Mouse (Mus musculus): Measurements from ENCODE around the gene Rasgrf1. TPM values are rescaled to one million over a fixed set of nuclear protein-coding genes. Genes with fewer than 3 reads are reported as not detected.
A peak's percentile ranks its signal among the peaks of the same experiment; 100 is the strongest.
"Not testable (repeated sequence)": the region's sequence is repeated elsewhere in the genome, so short reads cannot be mapped to it uniquely, and the experiment has no call there.

The Rasgrf1 gene
- polyA plus RNA-seq, 1 experiment from 2014 or later = 0.18 TPM

DNA sequence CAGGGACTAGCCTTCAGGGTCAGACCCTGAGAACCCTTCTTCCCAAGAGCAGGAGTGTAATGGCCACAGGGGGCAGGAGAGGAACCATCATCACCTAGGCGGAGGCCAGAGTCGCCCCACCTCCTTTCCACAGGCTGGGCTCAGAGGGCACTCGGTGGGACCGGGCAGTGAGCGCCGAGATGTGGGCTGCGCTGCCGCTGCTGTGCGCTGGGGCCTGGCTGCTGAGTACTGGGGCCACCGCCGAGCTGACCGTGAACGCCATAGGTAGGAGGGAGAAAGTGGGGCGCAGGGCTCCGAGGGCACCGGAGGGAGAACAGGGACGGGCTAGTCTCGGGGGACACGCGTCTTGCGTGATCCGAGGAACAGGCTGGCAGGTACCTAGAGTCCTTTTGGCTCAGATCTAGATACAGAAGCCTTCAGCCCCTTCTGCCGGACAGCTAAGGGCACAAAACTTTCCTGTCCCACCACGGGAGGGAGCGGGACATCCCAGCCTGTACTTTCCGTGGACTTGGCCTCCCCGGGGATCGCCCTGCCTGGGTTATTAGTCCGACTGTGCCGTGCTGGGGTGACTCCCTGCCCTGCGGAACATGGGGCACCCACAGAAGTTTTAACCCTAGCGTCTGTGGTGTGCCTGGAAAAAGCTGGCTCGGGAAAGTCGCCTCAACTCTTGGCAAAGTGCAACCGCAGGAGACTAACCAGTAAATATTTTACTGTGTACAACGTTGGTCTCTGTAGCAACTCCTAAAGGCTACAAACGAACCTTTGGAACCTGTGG lies 144.8 kb downstream of the Rasgrf1 start:
- Histone ChIP-seq H3K27me3 (peaks cover 16% of the 10 kb centered on the region; the same call in 1 of the 2 replicates), H3K4me3 (replicated peaks) (peak overlapping the region; percentile 39), H3K9me3 (no peaks in the 10 kb centered on the region), H3K4me2 (peak overlapping the region; percentile 73), H3K9ac (peak overlapping the region; percentile 56), H3K4me1 (peaks cover 8% of the 10 kb centered on the region; the same call in 1 of the 2 replicates), H3K27ac (no peak overlapping the region), H3K36me3 (replicated peaks) (no peaks in the 10 kb centered on the region)
- ATAC-seq (ENCODE audit: low FRiP score) = peak; percentile 77
- WGBS = 1% methylated on average over 37 of the region's 37 CpGs

DNA sequence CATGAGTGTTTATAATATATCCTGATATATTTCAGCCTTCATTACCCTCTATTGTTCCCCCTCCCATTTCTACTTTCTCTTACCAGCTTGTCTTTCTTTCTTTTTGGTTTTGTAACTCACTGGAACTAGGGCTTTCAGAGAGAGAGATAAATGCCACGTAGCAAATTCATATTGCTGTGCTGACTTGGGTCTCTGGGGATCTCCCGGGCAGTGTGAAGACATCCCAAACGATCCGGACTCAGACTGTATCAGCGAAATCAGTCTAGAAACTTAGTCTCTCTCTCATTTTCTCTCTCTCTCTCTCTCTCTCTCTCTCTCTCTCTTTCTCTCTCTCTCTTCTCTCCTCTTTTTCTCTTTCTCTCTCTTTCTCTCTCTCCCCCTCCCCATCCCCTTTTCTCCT lies 145.7 kb downstream of the Rasgrf1 start:
- Histone ChIP-seq H3K9me3 (no peaks in the 10 kb centered on the region), H3K27ac (no peak overlapping the region), H3K4me1 (peaks cover 8% of the 10 kb centered on the region; the same call in 1 of the 2 replicates), H3K36me3 (replicated peaks) (no peaks in the 10 kb centered on the region), H3K9ac (no peak overlapping the region), H3K27me3 (peaks cover 16% of the 10 kb centered on the region; the same call in 1 of the 2 replicates), H3K4me2 (no peak overlapping the region; the same call in 1 of the 2 replicates), H3K4me3 (replicated peaks) (no peak overlapping the region)
- ATAC-seq (ENCODE audit: low FRiP score) = no peak
- WGBS = 67% methylated on average over 5 of the region's 5 CpGs

DNA sequence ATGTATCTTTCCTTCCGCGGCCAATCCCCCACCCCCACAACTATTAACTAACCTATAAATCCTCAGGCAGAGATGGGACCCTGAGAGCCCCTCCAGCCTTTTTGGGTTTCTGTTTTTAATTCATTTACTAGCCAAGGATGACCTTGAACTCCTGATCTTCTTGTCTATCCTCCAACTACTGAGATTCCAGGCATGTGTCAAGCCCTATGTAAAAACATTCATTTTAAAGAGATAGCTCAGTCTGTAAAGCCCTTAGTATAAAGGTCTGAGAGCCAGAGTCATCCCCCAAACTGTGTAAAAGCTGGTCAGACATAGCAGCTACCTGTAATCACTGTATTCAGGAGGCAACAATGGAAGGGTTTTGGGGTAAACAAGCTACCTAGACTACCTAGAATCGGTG lies 146.2 kb downstream of the Rasgrf1 start:
- peaks cover 16% of the 10 kb centered on the region; the same call in 1 of the 2 replicates for H3K27me3 ChIP-seq
- H3K27ac ChIP-seq = no peak overlapping the region
- no peak for ATAC-seq (ENCODE audit: low FRiP score)
- no peaks in the 10 kb centered on the region for H3K36me3 ChIP-seq (replicated peaks)
- no peak overlapping the region for H3K4me3 ChIP-seq (replicated peaks)
- H3K9me3 ChIP-seq = no peaks in the 10 kb centered on the region
- 84% methylated on average over 3 of the region's 3 CpGs for WGBS
- no peak overlapping the region for H3K4me2 ChIP-seq
- no peak overlapping the region for H3K9ac ChIP-seq
- H3K4me1 ChIP-seq = peaks cover 8% of the 10 kb centered on the region; the same call in 1 of the 2 replicates

DNA sequence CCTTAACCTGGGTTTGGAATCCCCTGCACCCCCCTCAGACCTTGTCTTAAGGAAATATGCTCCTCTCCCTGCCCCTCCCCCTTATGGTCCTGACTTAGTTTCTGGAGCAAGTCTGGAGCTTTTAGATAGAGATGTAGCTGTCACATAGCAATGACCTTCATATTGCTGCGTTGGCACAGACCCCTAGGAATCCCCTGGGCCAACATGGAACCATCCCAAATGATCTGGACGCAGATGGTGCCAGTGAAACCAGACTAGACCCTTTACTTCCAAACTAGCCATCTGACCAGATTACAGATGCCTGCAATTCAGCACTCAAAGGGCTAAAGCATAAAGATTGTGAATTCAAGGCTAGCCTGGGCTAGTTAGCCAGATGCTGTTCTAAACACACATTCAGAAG lies 147.0 kb downstream of the Rasgrf1 start:
- no peak for ATAC-seq (ENCODE audit: low FRiP score)
- Histone ChIP-seq H3K4me2 (no peak overlapping the region), H3K27me3 (peaks cover 16% of the 10 kb centered on the region; the same call in 1 of the 2 replicates), H3K36me3 (replicated peaks) (no peaks in the 10 kb centered on the region), H3K4me3 (replicated peaks) (no peak overlapping the region), H3K27ac (no peak overlapping the region), H3K9ac (no peak overlapping the region), H3K9me3 (no peaks in the 10 kb centered on the region), H3K4me1 (peaks cover 8% of the 10 kb centered on the region; the same call in 1 of the 2 replicates)
- WGBS = 91% methylated on average over 2 of the region's 2 CpGs

DNA sequence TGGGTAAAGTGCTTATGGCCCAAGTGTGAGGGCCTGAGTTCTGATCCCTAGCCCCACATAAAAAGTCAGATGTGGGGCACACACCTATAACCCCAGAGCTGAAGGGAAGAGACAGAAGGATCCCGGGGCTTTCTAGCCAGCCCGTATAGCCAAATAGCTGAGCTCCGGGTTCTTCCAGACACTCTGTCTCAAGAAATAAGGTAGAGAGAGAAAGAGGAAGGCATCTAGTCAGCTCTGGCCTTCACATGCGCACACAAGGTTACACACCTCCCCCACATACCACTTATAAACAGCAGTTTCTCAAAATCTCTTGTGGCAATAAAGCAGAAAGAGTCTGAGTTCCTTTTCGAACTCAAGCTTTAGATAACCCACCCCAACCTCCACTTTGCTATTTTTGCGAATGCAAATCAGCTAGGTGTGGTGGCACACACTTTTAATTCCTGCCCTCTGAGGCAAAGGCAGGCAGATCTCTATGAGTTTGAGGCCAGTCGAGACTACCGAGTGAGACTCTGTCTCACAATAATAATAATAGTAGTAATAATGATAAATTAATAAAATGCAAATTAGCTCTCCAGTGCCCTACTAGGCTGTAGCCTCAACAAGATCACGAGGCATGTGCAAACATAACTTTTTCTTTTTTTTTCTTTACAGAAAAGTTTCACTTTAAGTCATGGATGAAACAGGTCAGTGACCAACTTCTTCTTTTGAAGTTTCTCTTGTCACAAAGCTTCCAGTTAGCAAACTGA lies 150.3 kb downstream of the Rasgrf1 start:
- H3K36me3 ChIP-seq (replicated peaks) = no peaks in the 10 kb centered on the region
- no peak for ATAC-seq (ENCODE audit: low FRiP score)
- H3K27me3 ChIP-seq = peaks cover 12% of the 10 kb centered on the region; the same call in 1 of the 2 replicates
- no peak overlapping the region for H3K4me3 ChIP-seq (replicated peaks)
- no peak overlapping the region for H3K27ac ChIP-seq
- peaks cover under 1% of the 10 kb centered on the region; the same call in 1 of the 2 replicates for H3K4me1 ChIP-seq
- H3K9ac ChIP-seq = no peak overlapping the region
- WGBS = 87% methylated on average over 9 of the region's 9 CpGs
- no peaks in the 10 kb centered on the region for H3K9me3 ChIP-seq
- no peak overlapping the region for H3K4me2 ChIP-seq

DNA sequence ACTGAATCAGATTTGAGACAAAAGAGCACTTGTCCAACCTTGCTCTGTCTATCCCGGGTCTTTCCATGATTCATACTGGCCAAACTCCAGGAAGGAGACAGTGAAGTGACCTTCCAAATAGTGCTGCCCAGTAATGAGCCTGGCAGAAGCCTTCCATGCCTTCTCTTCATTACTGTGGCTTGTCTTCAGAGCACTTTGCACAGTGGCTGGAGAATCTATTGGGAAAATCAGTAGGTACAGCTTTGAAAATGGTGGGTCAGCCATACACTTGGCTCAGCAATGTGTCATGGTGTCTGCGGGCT lies 150.8 kb downstream of the Rasgrf1 start:
- no peak overlapping the region for H3K9ac ChIP-seq
- no peak overlapping the region for H3K4me2 ChIP-seq
- ATAC-seq (ENCODE audit: low FRiP score) = no peak
- WGBS = 85% methylated on average over 2 of the region's 2 CpGs
- no peak overlapping the region for H3K27ac ChIP-seq
- H3K9me3 ChIP-seq = no peaks in the 10 kb centered on the region
- no peak overlapping the region for H3K4me3 ChIP-seq (replicated peaks)
- H3K27me3 ChIP-seq = peaks cover 12% of the 10 kb centered on the region; the same call in 1 of the 2 replicates
- no peaks in the 10 kb centered on the region for H3K4me1 ChIP-seq
- no peaks in the 10 kb centered on the region for H3K36me3 ChIP-seq (replicated peaks)

DNA sequence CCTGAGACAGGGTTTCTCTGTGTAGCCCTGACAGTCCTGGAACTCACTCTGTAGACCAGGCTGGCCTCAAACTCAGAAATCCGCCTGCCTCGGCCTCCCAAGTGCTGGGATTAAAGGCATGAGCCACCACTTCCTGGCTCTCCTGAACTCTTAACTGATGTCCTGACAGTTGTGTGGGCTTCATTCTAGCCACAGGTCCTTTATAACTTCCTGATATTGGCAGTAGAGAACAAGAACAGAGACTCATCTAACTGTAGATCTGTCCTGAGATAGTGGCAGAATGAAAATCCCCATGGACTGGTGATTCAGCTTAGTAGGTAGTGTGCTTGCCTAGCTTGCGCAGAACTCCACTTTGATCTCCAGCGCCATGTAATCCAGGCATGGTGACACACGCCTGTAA lies 151.2 kb downstream of the Rasgrf1 start:
- H3K36me3 ChIP-seq (replicated peaks); H3K4me2 ChIP-seq; H3K4me3 ChIP-seq (replicated peaks); H3K9ac ChIP-seq; H3K9me3 ChIP-seq; H3K27me3 ChIP-seq; ATAC-seq (ENCODE audit: low FRiP score); H3K4me1 ChIP-seq; H3K27ac ChIP-seq: not testable (repeated sequence)
- WGBS = 89% methylated on average over 5 of the region's 5 CpGs

DNA sequence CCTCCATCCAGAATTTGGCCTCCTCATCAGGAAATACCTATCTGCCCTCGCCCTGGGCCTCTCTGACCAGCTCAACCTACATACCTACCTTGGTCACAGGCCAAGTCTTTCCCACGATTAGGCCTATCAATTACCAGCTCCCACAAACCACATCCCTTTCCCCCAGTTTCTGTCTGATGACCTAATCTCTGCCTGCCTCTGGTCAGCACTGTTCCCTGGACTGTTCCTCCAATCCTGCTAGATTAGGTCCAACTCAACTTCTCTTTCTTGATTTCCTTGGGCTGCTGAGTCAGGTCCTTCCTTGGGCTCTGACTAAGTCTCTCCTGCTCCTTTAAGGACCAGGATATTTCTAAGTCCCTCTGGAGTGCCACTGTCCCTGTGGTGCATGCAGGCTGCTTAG lies 157.6 kb downstream of the Rasgrf1 start:
- H3K9ac ChIP-seq = no peak overlapping the region
- H3K4me3 ChIP-seq (replicated peaks) = no peak overlapping the region
- ATAC-seq (ENCODE audit: low FRiP score) = no peak
- no peaks in the 10 kb centered on the region for H3K36me3 ChIP-seq (replicated peaks)
- no peak overlapping the region for H3K4me2 ChIP-seq
- WGBS = 94% methylated on average over 2 of the region's 2 CpGs
- H3K4me1 ChIP-seq = no peaks in the 10 kb centered on the region
- no peaks in the 10 kb centered on the region for H3K27me3 ChIP-seq
- H3K9me3 ChIP-seq = no peaks in the 10 kb centered on the region
- no peak overlapping the region for H3K27ac ChIP-seq

DNA sequence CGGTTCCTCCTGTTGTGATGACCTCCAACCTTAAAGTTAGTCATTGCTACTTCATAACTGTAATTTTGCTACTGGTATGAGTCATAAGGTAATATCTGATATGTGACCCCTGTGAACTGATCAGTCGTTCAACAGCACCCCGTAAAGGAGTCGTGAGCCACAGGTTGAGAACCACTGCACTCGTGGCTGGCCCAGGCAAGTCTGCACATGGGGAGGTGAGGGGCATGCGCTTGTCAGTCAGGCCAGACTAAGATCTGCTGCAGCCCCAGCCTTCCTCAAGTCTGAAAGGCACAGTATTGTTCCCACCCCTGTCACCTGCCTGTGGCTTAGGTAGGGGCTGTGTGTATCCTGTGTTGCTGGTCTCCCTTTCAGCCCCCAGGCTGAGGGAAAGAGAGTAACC lies 159.1 kb downstream of the Rasgrf1 start:
- Histone ChIP-seq H3K4me2 (no peak overlapping the region), H3K9me3 (no peaks in the 10 kb centered on the region), H3K27ac (no peak overlapping the region), H3K27me3 (no peaks in the 10 kb centered on the region), H3K36me3 (replicated peaks) (no peaks in the 10 kb centered on the region), H3K9ac (no peak overlapping the region), H3K4me1 (no peaks in the 10 kb centered on the region), H3K4me3 (replicated peaks) (no peak overlapping the region)
- ATAC-seq (ENCODE audit: low FRiP score) = no peak
- 87% methylated on average over 6 of the region's 6 CpGs for WGBS

DNA sequence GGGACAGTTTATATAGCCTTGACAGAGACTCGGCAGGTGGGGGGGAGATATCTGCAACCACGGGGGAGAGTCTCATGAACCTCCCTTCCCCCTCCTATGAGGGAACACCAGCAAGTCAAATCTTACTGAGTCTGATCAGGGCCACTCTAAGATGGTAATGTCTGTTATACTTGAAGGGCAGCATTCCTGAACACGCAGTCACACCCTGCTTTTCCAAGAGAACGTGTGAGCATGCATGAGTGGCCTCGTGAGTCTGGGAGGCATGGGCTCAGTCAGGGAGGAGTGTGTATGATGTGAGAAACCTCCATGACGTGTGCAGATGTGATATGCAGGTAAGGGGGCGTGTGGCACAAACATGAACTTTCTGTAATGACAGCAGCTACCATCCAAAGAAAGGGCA lies 159.8 kb downstream of the Rasgrf1 start:
- Histone ChIP-seq H3K27me3 (no peaks in the 10 kb centered on the region), H3K4me1 (no peaks in the 10 kb centered on the region), H3K36me3 (replicated peaks) (no peaks in the 10 kb centered on the region), H3K4me3 (replicated peaks) (no peak overlapping the region), H3K9ac (no peak overlapping the region), H3K9me3 (no peaks in the 10 kb centered on the region), H3K27ac (no peak overlapping the region), H3K4me2 (no peak overlapping the region)
- ATAC-seq (ENCODE audit: low FRiP score) = no peak
- WGBS = 84% methylated on average over 7 of the region's 7 CpGs

DNA sequence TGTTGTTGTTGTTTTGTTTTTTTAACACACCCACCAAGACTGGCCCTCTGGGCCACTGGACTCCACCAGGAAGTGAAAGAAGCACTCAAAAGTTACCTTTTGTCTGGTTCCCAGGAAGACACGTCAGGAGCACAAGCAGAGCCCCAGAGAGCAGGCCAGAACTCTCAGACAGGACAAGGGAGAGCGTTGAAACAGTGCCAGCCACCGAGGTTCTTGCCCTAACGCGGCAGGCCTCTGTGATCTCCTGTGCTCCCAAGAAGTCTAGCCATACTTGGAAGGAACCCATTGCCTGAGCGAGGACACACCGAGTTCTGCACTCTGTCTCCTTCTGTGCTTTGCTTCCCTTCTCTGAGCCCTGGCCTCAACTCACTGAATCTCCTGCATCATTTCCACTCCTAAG lies 160.5 kb downstream of the Rasgrf1 start:
- no peak overlapping the region for H3K27ac ChIP-seq
- H3K4me3 ChIP-seq (replicated peaks) = no peak overlapping the region
- no peaks in the 10 kb centered on the region for H3K27me3 ChIP-seq
- H3K9ac ChIP-seq = no peak overlapping the region
- H3K4me2 ChIP-seq = no peak overlapping the region
- WGBS = 82% methylated on average over 7 of the region's 7 CpGs
- ATAC-seq (ENCODE audit: low FRiP score) = no peak
- H3K9me3 ChIP-seq = no peaks in the 10 kb centered on the region
- no peaks in the 10 kb centered on the region for H3K36me3 ChIP-seq (replicated peaks)
- no peaks in the 10 kb centered on the region for H3K4me1 ChIP-seq

DNA sequence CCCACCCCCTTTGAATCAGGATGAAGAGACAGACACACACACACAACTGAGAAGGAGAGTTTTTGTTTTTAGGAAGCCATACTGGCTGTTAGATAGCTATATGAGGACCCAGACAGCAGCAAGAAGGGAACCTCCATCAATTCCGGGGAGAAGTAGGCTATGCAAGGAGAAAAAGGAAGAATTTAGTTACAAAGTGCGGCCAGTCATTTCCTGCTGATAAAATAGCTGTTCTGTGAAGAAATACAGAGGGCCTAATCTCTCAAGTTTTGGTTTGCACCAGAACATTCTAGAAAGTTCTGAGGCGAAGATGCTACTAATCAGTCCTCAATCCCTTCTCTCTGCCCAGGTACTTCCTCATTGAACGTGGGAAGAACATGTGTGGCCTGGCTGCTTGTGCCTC lies 165.6 kb downstream of the Rasgrf1 start:
- Histone ChIP-seq H3K9me3 (no peaks in the 10 kb centered on the region), H3K4me2 (no peak overlapping the region), H3K9ac (no peak overlapping the region), H3K27ac (no peak overlapping the region), H3K27me3 (no peaks in the 10 kb centered on the region), H3K4me1 (no peaks in the 10 kb centered on the region), H3K4me3 (replicated peaks) (no peak overlapping the region), H3K36me3 (replicated peaks) (no peaks in the 10 kb centered on the region)
- 86% methylated on average over 4 of the region's 4 CpGs for WGBS
- ATAC-seq (ENCODE audit: low FRiP score) = no peak

DNA sequence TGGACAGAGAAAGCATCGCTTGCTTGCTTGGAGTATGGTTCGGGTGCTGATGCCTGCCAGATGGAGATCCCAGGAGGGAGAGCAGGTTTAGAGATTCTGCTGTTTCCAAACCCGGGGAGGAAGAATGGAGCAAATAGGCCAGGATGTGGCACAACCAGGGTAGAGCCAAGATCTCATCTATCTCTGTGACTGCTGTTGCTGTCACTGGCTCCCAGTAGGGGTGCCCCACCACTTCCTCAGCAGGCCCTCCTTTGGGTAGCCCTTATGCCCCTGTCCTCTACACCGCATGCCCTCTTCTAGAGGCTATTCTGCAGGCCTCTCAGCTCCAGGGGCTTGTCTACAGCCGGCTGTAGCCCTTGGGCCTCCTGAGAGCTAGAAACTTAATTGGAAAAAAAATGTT lies 166.4 kb downstream of the Rasgrf1 start:
- Histone ChIP-seq H3K4me3 (replicated peaks) (no peak overlapping the region), H3K27me3 (no peaks in the 10 kb centered on the region), H3K9ac (no peak overlapping the region), H3K36me3 (replicated peaks) (no peaks in the 10 kb centered on the region), H3K9me3 (no peaks in the 10 kb centered on the region), H3K27ac (no peak overlapping the region), H3K4me1 (no peaks in the 10 kb centered on the region), H3K4me2 (no peak overlapping the region)
- WGBS = 94% methylated on average over 5 of the region's 5 CpGs
- no peak for ATAC-seq (ENCODE audit: low FRiP score)
